Mouse (Mus musculus) embryonic fibroblast, embryonic 13.5 days (primary cell): Measurements from ENCODE around the gene Sufu. TPM values are rescaled to one million over a fixed set of nuclear protein-coding genes. Genes with fewer than 3 reads are reported as not detected.

Experiments used
- H3K27ac ChIP-seq: 2 replicates; pipeline ENCODE4 v1.5.1; 2012; ENCODE audit warnings: low read length, control low read depth, inconsistent platforms; ENCODE audit not compliant: insufficient read depth
- H3K4me1 ChIP-seq: 2 replicates; pipeline ENCODE4 v1.6.1; 2011; ENCODE audit warnings: low read length; ENCODE audit not compliant: control insufficient read depth, insufficient read depth
- H3K4me3 ChIP-seq: 2 replicates; pipeline ENCODE4 v1.5.1; 2011; ENCODE audit warnings: mild to moderate bottlenecking, control low read depth, low read length; ENCODE audit not compliant: insufficient read depth
- CTCF ChIP-seq: IDR thresholded peaks from 2 replicates; pipeline ENCODE4 v1.5.1; 2011; ENCODE audit warnings: mild to moderate bottlenecking, control low read depth, low read length, moderate library complexity, borderline replicate concordance; ENCODE audit not compliant: insufficient read depth
- POLR2A ChIP-seq: IDR thresholded peaks from 2 replicates; pipeline ENCODE4 v1.6.1; 2011; ENCODE audit warnings: low read depth, mild to moderate bottlenecking, control low read depth, low read length, moderate library complexity
- polyA plus RNA-seq: library from polyadenylated mRNA; stranded (reverse); fragments of >200 nt; gene quantifications from 2 replicates; pipeline ENCODE4 v1.2.4, GENCODE M21; 2011; ENCODE audit warnings: low read depth; ENCODE audit not compliant: missing spikeins, insufficient read length

The Sufu gene
- polyA plus RNA-seq, 1 experiment = 22.0 TPM

GRCm38 (mm10) chr19:46456018-46456735, 59.5 kb downstream of the Sufu start:
- Histone ChIP-seq H3K4me3 (no peak overlapping the region), H3K4me1 (peaks cover 6% of the 10 kb centered on the region; the same call in 1 of the 2 replicates), H3K27ac (no peak overlapping the region)
- TF ChIP-seq POLR2A (no peak), CTCF (no peak)

- Histone ChIP-seq H3K4me3 (no peak overlapping the region), H3K4me1 (peaks cover 6% of the 10 kb centered on the region; the same call in 1 of the 2 replicates), H3K27ac (no peak overlapping the region)
- TF ChIP-seq POLR2A = no peak
- no peak for TF ChIP-seq CTCF
Observed at GRCm38 (mm10) chr19:46457798-46458197, 61.1 kb downstream of the Sufu start.

- TF ChIP-seq POLR2A = no peak
- no peak for TF ChIP-seq CTCF
- peaks cover 6% of the 10 kb centered on the region; the same call in 1 of the 2 replicates for H3K4me1 ChIP-seq
- no peak overlapping the region for H3K27ac ChIP-seq
- H3K4me3 ChIP-seq = no peak overlapping the region
Observed at GRCm38 (mm10) chr19:46459256-46459655, 62.6 kb downstream of the Sufu start.

DNA sequence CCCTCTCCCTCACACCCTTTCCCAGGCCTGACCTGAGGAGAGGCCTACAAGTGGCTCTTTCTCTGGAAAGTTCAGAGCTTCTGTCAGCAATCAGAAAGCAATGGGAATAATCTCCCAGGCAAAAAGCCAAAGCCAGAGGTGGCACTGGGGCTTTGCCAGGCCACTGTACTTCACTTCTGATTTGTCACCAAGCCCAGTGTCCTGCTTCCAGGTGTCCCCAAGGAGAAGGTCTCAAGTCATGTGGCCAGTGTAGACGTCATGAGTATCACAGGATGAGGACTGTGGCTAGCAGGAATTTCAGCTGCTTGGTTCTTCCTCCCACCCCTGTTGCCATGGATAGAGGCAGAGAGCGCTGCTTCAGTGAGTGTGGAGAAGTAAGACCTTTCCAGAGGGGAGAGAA, 63.2 kb downstream of the Sufu start:
- Histone ChIP-seq H3K4me1 (peaks cover 6% of the 10 kb centered on the region; the same call in 1 of the 2 replicates), H3K27ac (no peak overlapping the region), H3K4me3 (no peak overlapping the region)
- TF ChIP-seq POLR2A (no peak), CTCF (no peak)

GRCm38 (mm10) chr19:46462574-46462973, 65.9 kb downstream of the Sufu start:
- Histone ChIP-seq H3K27ac (no peak overlapping the region), H3K4me1 (peaks cover 6% of the 10 kb centered on the region; the same call in 1 of the 2 replicates), H3K4me3 (no peak overlapping the region)
- no peak for TF ChIP-seq CTCF
- TF ChIP-seq POLR2A = no peak

DNA sequence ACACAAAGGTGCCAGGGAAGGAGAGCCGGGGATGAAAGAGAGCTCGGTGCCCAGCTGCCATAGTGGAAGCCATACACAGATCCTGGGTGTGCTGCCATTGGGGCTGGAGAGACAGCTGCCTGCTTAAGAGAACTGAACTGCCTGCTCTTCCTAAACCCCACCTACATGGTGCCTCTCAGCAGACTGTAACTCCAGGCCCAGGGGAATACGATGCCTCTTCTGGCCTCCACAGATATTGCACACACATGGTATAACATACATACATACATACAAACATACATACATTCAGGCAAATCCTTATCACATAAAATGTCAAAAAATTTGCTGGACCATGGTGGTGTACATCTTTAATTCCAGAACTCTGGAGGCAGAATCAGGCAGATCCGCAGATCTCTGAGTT, 66.8 kb downstream of the Sufu start:
- Histone ChIP-seq H3K4me3 (no peak overlapping the region), H3K27ac (no peak overlapping the region), H3K4me1 (peaks cover 6% of the 10 kb centered on the region; the same call in 1 of the 2 replicates)
- no peak for TF ChIP-seq POLR2A
- no peak for TF ChIP-seq CTCF

DNA sequence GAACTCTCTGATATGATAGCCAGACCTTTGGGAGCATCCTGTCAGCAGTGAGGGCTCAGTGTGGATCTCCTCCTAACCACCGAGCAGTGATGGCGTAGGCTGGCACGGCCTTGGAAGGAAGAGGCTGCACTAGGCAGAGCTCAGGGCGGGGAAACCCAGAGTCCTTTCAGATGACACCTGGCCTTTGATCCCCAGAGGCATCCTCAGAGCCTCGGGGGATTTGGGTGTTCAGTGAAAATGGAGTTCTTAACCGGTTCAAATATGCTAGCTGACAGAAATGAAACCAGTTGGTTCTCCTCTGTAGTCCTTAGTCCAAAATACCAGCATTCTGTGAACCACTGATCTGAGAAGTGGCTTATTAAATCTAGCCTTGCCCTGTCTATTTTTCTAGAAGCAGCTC, 69.5 kb downstream of the Sufu start:
- H3K27ac ChIP-seq = no peak overlapping the region
- H3K4me1 ChIP-seq = peaks cover 9% of the 10 kb centered on the region; the same call in 1 of the 2 replicates
- H3K4me3 ChIP-seq = no peak overlapping the region
- TF ChIP-seq POLR2A = no peak
- no peak for TF ChIP-seq CTCF

DNA sequence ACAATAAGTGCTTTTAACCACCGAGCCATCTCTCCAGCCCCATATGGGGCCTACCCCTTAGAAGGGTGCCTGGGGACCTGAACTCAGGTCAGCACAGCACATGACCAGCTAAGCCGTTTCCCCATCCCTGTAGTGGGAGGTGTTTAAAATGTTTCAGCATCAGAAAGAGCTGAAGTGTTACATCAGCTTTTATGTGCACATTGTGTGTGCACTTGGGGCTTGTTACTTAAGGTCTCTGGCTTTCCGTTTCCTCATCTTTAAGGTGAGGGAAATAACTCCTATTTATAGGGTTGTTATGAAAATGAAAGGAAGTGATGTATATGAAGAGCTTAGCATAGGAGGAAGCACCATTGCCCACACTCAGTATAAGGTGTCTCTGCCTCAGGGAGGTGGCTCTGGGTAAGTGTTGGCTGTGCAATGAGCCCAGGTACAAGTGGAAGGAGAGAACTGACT, 70.4 kb downstream of the Sufu start:
- no peak overlapping the region for H3K27ac ChIP-seq
- H3K4me1 ChIP-seq = peaks cover 16% of the 10 kb centered on the region; the same call in 1 of the 2 replicates
- no peak overlapping the region for H3K4me3 ChIP-seq
- TF ChIP-seq CTCF = no peak
- TF ChIP-seq POLR2A = no peak

- Histone ChIP-seq H3K27ac (peak overlapping the region; percentile 79), H3K4me1 (peaks cover 18% of the 10 kb centered on the region; the same call in 1 of the 2 replicates), H3K4me3 (no peak overlapping the region)
- TF ChIP-seq POLR2A (no peak), CTCF (no peak)
Observed at GRCm38 (mm10) chr19:46470364-46471240, 73.9 kb downstream of the Sufu start.
